Mouse (Mus musculus): Measurements from ENCODE around the gene Lix1l. TPM values are rescaled to one million over a fixed set of nuclear protein-coding genes. Genes with fewer than 3 reads are reported as not detected.
A peak's percentile ranks its signal among the peaks of the same experiment; 100 is the strongest.

Gene Lix1l
- polyA plus RNA-seq, 1 experiment from 2014 or later, result 5.6 TPM

DNA sequence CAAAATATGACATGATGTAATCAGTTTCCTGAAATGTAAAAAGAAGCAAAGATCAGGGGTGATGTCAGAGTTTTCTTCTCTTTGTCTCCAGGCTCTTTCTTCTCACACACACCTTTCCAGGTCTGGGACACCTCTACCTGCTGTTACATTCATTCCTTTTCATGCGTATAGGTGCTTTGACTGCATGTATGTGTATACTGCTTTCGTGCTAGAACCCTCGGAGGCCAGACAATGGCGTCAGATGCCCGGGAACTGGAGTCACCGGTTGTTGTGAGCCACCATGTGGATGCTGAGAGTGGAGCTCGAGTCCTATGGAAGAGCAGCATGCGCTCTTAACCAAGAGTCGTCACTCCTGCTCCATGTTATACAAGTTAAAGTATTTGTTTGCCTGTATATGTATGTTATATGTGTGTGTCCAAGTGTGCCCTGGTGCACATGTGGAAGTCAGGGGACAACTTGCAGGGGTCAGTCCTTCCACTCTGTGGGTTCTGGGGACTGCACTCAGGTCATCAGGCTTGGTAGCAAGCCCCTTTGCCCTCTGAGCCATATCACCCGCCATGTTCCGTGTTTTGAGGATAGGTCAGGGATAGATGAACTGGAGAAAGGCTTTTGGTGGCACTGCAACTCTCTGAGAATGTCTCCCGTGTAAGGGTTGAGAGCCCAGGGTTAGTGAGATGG lies 22.2 kb upstream of the Lix1l start:
- H3K27ac ChIP-seq (replicated peaks), result no peak overlapping the region
- ATAC-seq (ENCODE audit: low FRiP score, low read depth), result no peak
- peaks cover 16% of the 10 kb centered on the region for H3K4me1 ChIP-seq
- 80% methylated on average over 12 of the region's 12 CpGs for WGBS
- no peaks in the 10 kb centered on the region for H3K36me3 ChIP-seq
- no peak overlapping the region for H3K4me2 ChIP-seq (replicated peaks)
- H3K27me3 ChIP-seq, result peaks cover 13% of the 10 kb centered on the region
- H3K9ac ChIP-seq (replicated peaks), result no peak overlapping the region
- no peaks in the 10 kb centered on the region for H3K9me3 ChIP-seq
- no peak overlapping the region for H3K4me3 ChIP-seq

DNA sequence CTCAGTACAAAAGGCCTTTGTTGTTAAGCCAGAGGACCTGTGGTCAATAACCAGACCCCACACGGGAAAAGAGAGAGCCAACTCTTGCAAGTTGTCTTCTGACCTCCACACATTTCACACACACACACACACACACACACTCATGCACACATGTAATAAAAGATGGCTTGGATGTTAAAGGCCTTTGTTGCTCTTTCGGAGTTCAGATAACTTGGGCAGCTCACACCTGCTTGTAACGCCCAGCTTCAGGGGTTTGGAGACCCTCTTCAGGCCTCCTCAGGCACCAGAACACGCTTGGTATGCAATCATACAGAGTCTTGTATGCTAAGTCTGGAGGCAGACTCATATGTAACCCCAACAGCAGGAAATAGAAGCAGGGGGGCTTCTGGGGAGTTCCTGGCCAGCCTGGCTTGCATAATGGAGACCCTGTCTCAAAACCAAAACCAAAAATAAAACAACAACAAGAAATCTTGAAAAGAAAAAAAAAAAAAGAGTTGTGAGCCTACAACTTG lies 21.7 kb upstream of the Lix1l start:
- no peak for ATAC-seq (ENCODE audit: low FRiP score, low read depth)
- Histone ChIP-seq H3K4me1 (peaks cover 16% of the 10 kb centered on the region), H3K36me3 (no peaks in the 10 kb centered on the region), H3K4me3 (no peak overlapping the region), H3K9me3 (no peaks in the 10 kb centered on the region), H3K27ac (replicated peaks) (no peak overlapping the region), H3K4me2 (replicated peaks) (no peak overlapping the region), H3K27me3 (peaks cover 13% of the 10 kb centered on the region), H3K9ac (replicated peaks) (no peak overlapping the region)
- 74% methylated on average over 4 of the region's 4 CpGs for WGBS

DNA sequence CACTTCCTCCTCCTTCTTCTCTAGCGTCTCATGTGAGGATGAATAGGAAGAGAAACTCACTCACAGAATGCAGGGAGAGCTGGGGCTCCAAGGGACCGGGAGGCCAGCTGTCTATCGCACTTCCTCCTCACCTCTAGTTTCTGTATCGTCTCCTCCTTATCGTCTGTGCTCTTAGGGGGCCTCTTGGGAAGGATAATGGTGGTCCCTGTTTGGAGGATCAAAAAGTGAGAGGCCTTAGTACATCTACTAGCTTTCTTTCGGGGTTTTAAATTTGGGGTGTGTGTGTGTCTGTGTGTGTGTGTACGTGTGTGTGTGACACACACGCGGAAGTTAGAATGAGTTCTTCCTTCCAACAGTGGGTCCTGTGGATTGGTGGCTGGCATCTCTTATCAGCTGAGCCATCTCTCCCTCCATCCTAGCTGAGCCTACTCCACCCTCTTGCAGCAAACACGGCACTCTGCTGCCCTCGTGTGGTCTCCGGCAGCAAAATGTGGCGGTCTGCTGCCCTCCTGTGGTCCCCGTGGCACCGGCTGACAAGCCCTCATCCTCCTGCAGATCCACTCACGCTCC lies 21.0 kb upstream of the Lix1l start:
- Histone ChIP-seq H3K27me3 (peaks cover 13% of the 10 kb centered on the region), H3K9ac (replicated peaks) (peak overlapping the region; percentile 52; the same call in 1 of the 2 replicates), H3K36me3 (no peaks in the 10 kb centered on the region), H3K4me3 (peak overlapping the region; percentile 25), H3K9me3 (no peaks in the 10 kb centered on the region), H3K4me2 (replicated peaks) (peak overlapping the region; percentile 50), H3K4me1 (peaks cover 16% of the 10 kb centered on the region), H3K27ac (replicated peaks) (no peak overlapping the region)
- peak; percentile 55 for ATAC-seq (ENCODE audit: low FRiP score, low read depth)
- 14% methylated on average over 16 of the region's 16 CpGs for WGBS

DNA sequence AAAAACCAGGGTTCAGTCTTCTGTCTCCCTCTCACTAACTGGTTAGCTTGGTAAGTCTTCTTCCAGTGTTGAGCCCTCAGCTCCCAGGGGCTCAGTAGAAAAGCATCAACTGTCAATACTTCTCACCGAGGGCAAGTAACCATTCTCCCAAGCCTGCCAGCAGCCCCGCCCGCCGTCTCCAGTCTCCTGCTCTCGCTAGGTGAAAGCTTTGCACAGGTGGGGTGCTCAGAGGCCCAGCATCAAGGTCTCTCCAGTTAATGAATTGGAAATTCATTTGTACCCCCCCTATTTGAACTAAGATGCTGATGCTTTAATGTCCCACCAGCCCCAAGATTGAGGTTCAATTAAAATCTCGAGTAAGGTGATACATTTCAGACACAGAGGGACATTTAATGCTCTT lies 19.8 kb upstream of the Lix1l start:
- Histone ChIP-seq H3K4me2 (replicated peaks) (no peak overlapping the region), H3K27me3 (peaks cover 13% of the 10 kb centered on the region), H3K9ac (replicated peaks) (no peak overlapping the region), H3K4me1 (peaks cover 16% of the 10 kb centered on the region), H3K27ac (replicated peaks) (no peak overlapping the region), H3K9me3 (no peaks in the 10 kb centered on the region), H3K36me3 (no peaks in the 10 kb centered on the region), H3K4me3 (no peak overlapping the region)
- ATAC-seq (ENCODE audit: low FRiP score, low read depth), result no peak
- 33% methylated on average over 6 of the region's 6 CpGs for WGBS

DNA sequence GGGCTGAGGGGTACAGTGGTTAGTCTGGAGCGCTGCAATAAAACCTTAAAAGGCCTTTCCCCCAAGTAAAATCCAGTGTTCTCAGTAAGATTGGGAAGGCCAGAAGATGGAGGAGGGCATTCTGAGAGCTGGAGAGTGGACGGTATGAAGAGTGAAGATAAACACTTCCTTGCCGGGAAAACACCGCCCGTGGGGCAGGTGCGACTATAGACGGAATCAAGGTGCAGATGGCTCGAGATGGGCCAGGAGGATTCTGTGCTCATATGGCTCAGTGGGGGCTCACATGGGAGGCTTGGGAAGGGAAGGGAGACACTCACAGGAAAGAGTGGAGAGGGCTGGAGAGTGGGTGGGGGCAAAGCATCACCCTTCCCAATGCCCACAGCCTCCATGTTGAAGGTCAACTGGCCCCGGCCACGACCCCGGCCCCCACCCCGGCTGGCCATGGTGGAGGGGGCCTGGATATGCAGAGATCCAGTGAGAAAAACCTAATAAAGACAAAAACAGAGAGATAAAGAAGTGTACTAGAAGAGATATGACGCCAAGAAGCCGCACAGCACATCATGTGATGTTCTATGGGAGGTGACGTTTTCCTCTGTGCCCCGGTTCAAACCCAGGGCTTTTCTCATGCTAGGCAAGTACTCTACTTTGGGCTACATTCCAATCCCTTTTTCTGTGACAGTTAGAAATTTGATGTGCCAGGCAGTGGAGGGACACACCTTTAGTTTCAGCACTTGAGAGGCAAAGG lies 19.0 kb upstream of the Lix1l start:
- ATAC-seq (ENCODE audit: low FRiP score, low read depth), result no peak
- H3K27me3 ChIP-seq, result peaks cover 13% of the 10 kb centered on the region
- no peaks in the 10 kb centered on the region for H3K36me3 ChIP-seq
- 86% methylated on average over 16 of the region's 16 CpGs for WGBS
- H3K4me1 ChIP-seq, result peaks cover 8% of the 10 kb centered on the region
- H3K4me2 ChIP-seq (replicated peaks), result no peak overlapping the region
- no peaks in the 10 kb centered on the region for H3K9me3 ChIP-seq
- no peak overlapping the region for H3K9ac ChIP-seq (replicated peaks)
- H3K27ac ChIP-seq (replicated peaks), result no peak overlapping the region
- no peak overlapping the region for H3K4me3 ChIP-seq

DNA sequence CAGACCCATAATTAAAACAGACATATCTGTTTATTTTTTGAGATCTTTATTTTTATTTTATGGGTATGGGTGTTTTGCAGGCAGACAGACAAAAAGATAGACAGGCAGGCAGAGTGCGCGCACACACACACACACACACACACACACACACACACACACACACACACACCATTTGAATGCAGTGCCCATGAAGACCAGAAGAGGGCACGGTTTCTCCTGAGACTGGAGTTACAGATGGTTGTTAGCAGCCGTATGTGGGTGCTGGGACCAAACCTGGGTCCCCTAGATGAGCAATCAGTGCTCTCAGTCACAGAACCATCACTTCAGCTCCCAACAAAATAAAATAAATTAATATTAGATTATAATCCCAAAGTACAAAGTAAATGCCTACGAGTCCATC lies 17.6 kb upstream of the Lix1l start:
- Histone ChIP-seq H3K4me2 (replicated peaks) (no peak overlapping the region), H3K27me3 (peaks cover 13% of the 10 kb centered on the region), H3K27ac (replicated peaks) (no peak overlapping the region), H3K9ac (replicated peaks) (no peak overlapping the region), H3K4me3 (no peak overlapping the region), H3K4me1 (peaks cover 3% of the 10 kb centered on the region), H3K36me3 (no peaks in the 10 kb centered on the region), H3K9me3 (no peaks in the 10 kb centered on the region)
- WGBS, result 95% methylated on average over 5 of the region's 5 CpGs
- no peak for ATAC-seq (ENCODE audit: low FRiP score, low read depth)

DNA sequence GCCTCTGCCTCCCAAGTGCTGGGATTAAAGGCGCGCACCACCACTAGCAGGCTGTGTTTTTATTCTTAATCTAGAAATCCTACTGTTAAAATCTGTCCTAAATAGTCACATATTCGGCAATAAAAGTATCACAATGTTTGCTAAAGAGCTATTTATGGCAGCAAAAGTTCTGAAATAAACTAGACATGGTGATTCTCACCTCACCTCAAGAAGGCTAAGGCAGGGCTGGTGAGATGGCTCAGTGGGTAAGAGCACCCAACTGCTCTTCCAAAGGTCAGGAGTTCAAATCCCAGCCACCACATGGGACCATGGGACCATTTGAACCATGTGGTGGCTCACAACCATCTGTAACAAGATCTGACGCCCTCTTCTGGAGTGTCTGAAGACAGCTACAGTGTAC lies 10.3 kb upstream of the Lix1l start:
- H3K27ac ChIP-seq (replicated peaks), result no peak overlapping the region
- H3K36me3 ChIP-seq, result no peaks in the 10 kb centered on the region
- 83% methylated on average over 4 of the region's 4 CpGs for WGBS
- ATAC-seq (ENCODE audit: low FRiP score, low read depth), result no peak
- no peaks in the 10 kb centered on the region for H3K9me3 ChIP-seq
- H3K9ac ChIP-seq (replicated peaks), result no peak overlapping the region
- H3K4me1 ChIP-seq, result peaks cover 16% of the 10 kb centered on the region
- H3K4me2 ChIP-seq (replicated peaks), result no peak overlapping the region
- no peak overlapping the region for H3K4me3 ChIP-seq
- peaks cover 13% of the 10 kb centered on the region for H3K27me3 ChIP-seq

DNA sequence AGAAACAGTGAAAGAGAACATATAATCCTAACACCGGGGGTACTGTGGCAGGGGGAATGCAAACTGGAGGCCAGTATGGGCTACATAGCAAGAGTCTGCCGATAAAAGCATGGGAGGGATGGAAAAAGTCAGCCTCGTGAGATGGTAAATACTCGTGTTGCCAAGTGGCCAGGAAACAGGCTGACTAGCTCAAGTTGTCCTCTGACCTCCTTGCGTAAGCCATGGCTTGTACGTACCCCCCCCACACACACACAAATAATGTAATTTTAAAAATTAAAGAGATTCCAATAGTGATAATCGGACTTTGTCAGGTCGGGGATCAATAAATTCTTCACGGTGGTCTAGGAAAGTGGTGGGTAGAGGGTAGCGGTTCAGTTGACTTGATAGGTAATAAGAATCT lies 7.6 kb upstream of the Lix1l start:
- Histone ChIP-seq H3K9ac (replicated peaks) (peak overlapping the region; percentile 75), H3K4me1 (peaks cover 43% of the 10 kb centered on the region), H3K4me3 (peak overlapping the region; percentile 68), H3K9me3 (no peaks in the 10 kb centered on the region), H3K27me3 (peaks cover 28% of the 10 kb centered on the region), H3K36me3 (no peaks in the 10 kb centered on the region), H3K4me2 (replicated peaks) (peak overlapping the region; percentile 84), H3K27ac (replicated peaks) (peak overlapping the region; percentile 82)
- ATAC-seq (ENCODE audit: low FRiP score, low read depth), result no peak
- under 1% methylated on average over 10 of the region's 10 CpGs for WGBS

DNA sequence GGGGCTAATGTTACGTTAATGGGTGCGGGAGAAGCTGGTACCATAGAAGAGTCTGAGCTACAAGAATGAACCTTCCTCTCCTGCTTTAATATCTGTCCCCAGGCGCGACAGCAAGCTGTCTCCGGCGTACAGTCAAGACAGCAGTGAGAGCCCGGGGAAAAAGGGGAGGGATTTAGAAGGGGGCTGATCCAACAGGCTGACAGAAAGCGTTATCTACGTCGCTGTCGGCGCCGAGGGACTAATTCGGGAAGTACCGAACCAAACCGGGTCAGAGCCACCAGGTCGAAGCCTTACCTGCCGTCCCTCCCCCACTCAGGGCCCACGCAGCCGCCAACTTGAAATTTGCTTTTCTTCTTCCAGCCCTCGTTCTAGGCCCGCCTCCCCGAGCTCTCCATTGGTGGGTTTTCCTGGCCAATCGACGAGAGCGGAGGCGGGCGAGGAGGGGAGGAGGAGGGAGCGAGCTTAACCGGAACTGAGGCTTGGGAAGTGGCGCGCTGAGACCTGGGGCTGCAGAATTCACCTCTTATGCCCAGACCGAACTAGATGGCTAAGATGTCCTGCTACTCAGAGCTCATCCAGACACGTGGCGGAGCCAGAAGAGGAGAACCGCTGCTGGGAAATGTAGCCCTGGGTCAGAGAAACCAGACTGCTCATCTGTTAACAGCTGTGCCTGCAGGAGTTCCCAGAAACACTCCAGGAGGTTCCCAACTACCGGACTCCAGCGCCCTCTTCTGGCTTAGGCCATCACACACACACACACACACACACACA lies 7.0 kb upstream of the Lix1l start, which contains the start of gene Polr3gl:
TSS of gene Polr3gl (minus strand) at position 392 of the 771 bp plus-strand sequence.
- no peaks in the 10 kb centered on the region for H3K36me3 ChIP-seq
- peak within 1 kb of the TSS; percentile 84 for H3K4me2 ChIP-seq (replicated peaks)
- H3K4me3 ChIP-seq, result peak within 1 kb of the TSS; percentile 68
- peaks cover 48% of the 10 kb centered on the region for H3K4me1 ChIP-seq
- under 1% methylated on average over 36 of the region's 38 CpGs for WGBS
- H3K9me3 ChIP-seq, result no peaks in the 10 kb centered on the region
- H3K9ac ChIP-seq (replicated peaks), result peak within 1 kb of the TSS; percentile 75
- peak; percentile 84 for ATAC-seq (ENCODE audit: low FRiP score, low read depth)
- peak within 1 kb of the TSS; percentile 82 for H3K27ac ChIP-seq (replicated peaks)
- peaks cover 29% of the 10 kb centered on the region for H3K27me3 ChIP-seq

DNA sequence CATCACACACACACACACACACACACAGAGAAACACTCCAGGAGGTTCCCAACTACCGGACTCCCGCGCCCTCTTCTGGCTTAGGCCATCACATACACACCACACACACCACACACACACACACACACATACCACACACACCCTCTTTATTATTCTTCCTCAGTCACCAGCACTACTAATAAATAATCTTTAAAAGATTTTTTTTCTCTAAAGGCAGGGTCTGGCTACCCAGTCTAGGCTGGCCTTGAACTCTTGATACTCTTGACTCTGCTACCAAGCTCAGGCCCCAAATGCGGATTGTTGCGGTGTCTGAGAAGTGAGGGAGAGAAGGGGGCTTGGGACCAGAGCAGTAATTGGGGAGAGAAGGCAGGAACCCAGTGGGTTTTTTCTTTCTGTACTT lies 6.1 kb upstream of the Lix1l start:
- H3K27ac ChIP-seq (replicated peaks), result no peak overlapping the region
- no peaks in the 10 kb centered on the region for H3K9me3 ChIP-seq
- no peaks in the 10 kb centered on the region for H3K36me3 ChIP-seq
- H3K4me3 ChIP-seq, result no peak overlapping the region
- peaks cover 37% of the 10 kb centered on the region for H3K27me3 ChIP-seq
- H3K4me2 ChIP-seq (replicated peaks), result no peak overlapping the region
- WGBS, result 83% methylated on average over 5 of the region's 5 CpGs
- H3K9ac ChIP-seq (replicated peaks), result no peak overlapping the region
- no peak for ATAC-seq (ENCODE audit: low FRiP score, low read depth)
- peaks cover 48% of the 10 kb centered on the region for H3K4me1 ChIP-seq

DNA sequence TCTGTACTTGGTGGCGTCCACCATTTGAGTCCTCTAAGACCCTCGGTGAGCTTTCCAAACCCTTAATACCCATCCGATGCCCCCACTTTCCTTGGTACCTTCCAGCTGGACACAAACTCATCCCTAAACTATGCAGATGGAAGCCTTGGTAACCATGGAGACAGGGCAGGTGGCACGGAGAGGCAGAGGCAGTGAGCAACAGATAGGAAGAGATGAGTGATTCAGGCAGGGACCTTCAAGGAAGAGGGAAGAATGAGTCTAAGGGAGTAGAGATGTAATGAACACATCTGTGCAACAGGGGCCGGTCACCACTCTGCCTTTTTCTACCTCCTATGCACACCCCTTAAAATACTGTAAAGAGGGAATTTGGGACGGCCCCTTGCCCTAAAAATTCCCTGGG lies 5.3 kb upstream of the Lix1l start:
- Histone ChIP-seq H3K9ac (replicated peaks) (no peak overlapping the region), H3K4me2 (replicated peaks) (peak overlapping the region; percentile 77), H3K4me1 (peaks cover 55% of the 10 kb centered on the region), H3K27ac (replicated peaks) (no peak overlapping the region), H3K36me3 (no peaks in the 10 kb centered on the region), H3K9me3 (no peaks in the 10 kb centered on the region), H3K27me3 (peaks cover 37% of the 10 kb centered on the region), H3K4me3 (no peak overlapping the region)
- no peak for ATAC-seq (ENCODE audit: low FRiP score, low read depth)
- WGBS, result 21% methylated on average over 6 of the region's 6 CpGs
